Mouse (Mus musculus) midbrain, embryonic 15.5 days (tissue): ENCODE results near the gene C1qtnf6. TPM values are rescaled to one million over a fixed set of nuclear protein-coding genes. Genes with fewer than 3 reads are reported as not detected.

ENCODE experiments used
- ATAC-seq: fragments of 200-750 bp; cut with Nextera tagmentation; replicated peaks from 2 replicates; pipeline ENCODE4 v1.8.0; 2017; ENCODE audit warnings: moderate TSS enrichment
- H3K27ac ChIP-seq: fragments of 300-500 bp; sonication (generic); 2 replicates; pipeline ENCODE4 v1.5.1; 2015; ENCODE audit warnings: mild to moderate bottlenecking, inconsistent platforms
- H3K27me3 ChIP-seq: fragments of 300-500 bp; sonication (generic); replicated peaks from 2 replicates; pipeline ENCODE4 v1.6.1; 2015; ENCODE audit warnings: inconsistent platforms
- H3K36me3 ChIP-seq: fragments of 300-500 bp; sonication (generic); replicated peaks from 2 replicates; pipeline ENCODE4 v1.6.1; 2015; ENCODE audit warnings: inconsistent platforms
- H3K4me1 ChIP-seq: fragments of 300-500 bp; sonication (generic); 2 replicates; pipeline ENCODE4 v1.6.1; 2015; ENCODE audit warnings: inconsistent platforms
- H3K4me2 ChIP-seq: fragments of 300-500 bp; sonication (generic); 2 replicates; pipeline ENCODE4 v1.6.1; 2015; ENCODE audit warnings: inconsistent platforms, mild to moderate bottlenecking, moderate library complexity
- H3K4me3 ChIP-seq: fragments of 300-500 bp; sonication (generic); 2 replicates; pipeline ENCODE4 v1.5.1; 2015; ENCODE audit warnings: mild to moderate bottlenecking, inconsistent platforms
- H3K9ac ChIP-seq: fragments of 300-500 bp; sonication (generic); 2 replicates; pipeline ENCODE4 v1.6.1; 2015; ENCODE audit warnings: mild to moderate bottlenecking, inconsistent platforms
- H3K9me3 ChIP-seq: fragments of 300-500 bp; sonication (generic); 2 replicates; pipeline ENCODE4 v1.6.1; 2016; ENCODE audit warnings: inconsistent platforms
- WGBS: fragments of 180-500 bp; shearing (Covaris S2); methylation state at CpG from one replicate; pipeline ENCODE4 v1.1.7; 2015; ENCODE audit warnings: mixed read lengths; 5-methylcytosine and 5-hydroxymethylcytosine counted together
- polyA plus RNA-seq: library from polyadenylated mRNA; unstranded; fragments of >200 nt; fragmentation: Nextera tagmentation; extraction: Ambion mirVana; gene quantifications from 2 replicates; pipeline ENCODE4 v1.2.1, GENCODE M21; 2015

C1qtnf6 gene
- polyA plus RNA-seq, 1 experiment from 2014 or later, result 6.6 TPM

DNA sequence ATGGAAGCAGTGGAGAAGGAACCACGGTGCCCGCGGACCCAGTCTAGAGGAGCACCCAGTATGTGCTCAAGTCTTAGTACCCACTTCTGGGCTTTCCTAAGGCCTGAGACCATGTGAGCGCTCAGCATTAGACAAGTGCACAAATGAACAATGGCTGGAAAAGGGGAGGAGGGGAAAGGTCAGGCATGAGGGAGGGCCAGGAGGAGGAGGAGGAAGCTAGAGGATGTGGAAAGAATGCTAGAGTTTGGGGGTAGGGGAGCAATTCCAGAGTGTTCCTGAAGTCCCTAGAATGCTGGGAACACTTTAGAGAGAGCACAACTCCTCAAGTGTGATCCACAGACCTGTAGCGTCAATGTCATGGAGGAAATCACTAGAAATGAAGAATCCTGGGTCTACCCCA is 7.1 kb downstream of the C1qtnf6 start:
- no peak overlapping the region for H3K4me3 ChIP-seq
- no peaks in the 10 kb centered on the region for H3K9me3 ChIP-seq
- no peak for ATAC-seq
- no peak overlapping the region for H3K9ac ChIP-seq
- H3K4me1 ChIP-seq, result peaks cover 4% of the 10 kb centered on the region
- H3K4me2 ChIP-seq, result no peak overlapping the region
- no peaks in the 10 kb centered on the region for H3K36me3 ChIP-seq
- no peaks in the 10 kb centered on the region for H3K27me3 ChIP-seq
- no peak overlapping the region for H3K27ac ChIP-seq
- 85% methylated on average over 5 of the region's 5 CpGs for WGBS

DNA sequence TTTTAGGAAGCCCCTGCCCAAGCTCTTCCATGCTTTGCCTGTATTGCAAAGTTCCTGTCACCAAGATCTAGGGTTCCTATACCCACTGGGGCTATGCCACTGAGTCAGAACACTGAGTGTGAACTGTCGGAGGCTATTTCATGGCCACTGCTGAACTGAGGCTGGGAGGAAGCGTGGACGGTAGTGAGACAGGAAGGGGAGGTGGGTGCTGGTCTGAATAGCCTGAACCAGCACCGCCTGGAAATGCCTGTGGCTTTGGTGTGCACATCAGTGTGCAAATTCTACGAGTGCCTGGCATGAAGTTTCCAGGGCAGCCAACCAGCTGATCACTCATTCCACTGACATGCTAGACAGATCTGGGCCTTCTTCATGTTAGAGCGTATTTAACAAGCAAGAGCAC is 9.3 kb downstream of the C1qtnf6 start:
- Histone ChIP-seq H3K4me2 (no peak overlapping the region), H3K27me3 (no peaks in the 10 kb centered on the region), H3K36me3 (no peaks in the 10 kb centered on the region), H3K27ac (no peak overlapping the region), H3K4me3 (no peak overlapping the region), H3K9me3 (no peaks in the 10 kb centered on the region), H3K9ac (no peak overlapping the region), H3K4me1 (no peaks in the 10 kb centered on the region)
- WGBS, result 83% methylated on average over 6 of the region's 6 CpGs
- no peak for ATAC-seq

DNA sequence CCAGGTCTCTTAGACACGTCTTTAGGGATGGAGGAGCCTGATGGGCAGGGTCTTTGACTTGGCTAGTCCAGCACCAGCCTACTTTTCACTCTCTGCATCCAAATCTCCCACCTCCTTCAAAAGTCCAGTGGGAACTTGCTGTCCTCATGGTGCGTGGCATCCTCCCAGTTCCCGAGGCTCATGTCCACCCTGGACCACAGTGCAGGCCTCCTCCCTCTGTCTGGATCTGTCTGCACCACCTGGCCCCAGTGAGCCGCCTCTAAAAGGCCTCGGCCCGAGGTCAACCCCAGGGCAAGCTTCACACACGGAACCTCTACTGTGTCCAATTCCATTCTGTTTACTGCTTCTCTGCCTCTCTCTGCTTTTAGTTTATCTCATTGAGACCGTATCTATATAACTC is 9.9 kb downstream of the C1qtnf6 start:
- no peaks in the 10 kb centered on the region for H3K9me3 ChIP-seq
- no peaks in the 10 kb centered on the region for H3K36me3 ChIP-seq
- H3K9ac ChIP-seq, result no peak overlapping the region
- no peak overlapping the region for H3K27ac ChIP-seq
- 78% methylated on average over 8 of the region's 8 CpGs for WGBS
- ATAC-seq, result no peak
- H3K4me2 ChIP-seq, result no peak overlapping the region
- H3K4me1 ChIP-seq, result no peaks in the 10 kb centered on the region
- no peak overlapping the region for H3K4me3 ChIP-seq
- no peaks in the 10 kb centered on the region for H3K27me3 ChIP-seq

DNA sequence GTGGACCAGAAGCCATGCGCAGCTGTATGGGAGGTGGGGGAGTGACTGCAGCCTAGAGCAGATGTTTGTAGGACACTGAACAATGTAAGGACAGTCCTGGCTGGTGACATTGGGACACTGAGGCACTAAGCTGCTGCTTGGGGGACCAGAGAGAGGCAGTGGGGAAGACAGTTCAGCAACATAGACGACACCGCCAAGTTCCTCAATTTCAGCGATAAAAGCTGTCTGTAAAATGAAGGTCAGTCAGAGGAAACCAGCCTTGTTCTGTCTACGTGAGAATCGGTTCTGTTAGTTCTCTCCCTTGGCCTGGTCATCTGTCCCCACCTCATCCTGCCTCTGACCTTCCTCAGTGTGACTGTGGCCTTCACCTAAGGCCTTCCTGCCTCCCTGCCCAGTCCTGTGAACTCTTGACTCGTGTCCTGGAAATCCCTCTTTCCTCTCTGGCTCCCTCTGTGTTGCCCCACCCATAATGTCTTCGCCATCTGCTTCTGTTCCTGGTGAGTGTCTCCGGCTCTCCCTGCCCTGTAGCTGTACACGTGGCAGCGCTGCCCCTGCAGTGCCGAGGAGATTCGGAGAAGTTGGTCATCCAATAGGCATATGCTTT is 11.0 kb downstream of the C1qtnf6 start:
- H3K4me3 ChIP-seq, result no peak overlapping the region
- no peak for ATAC-seq
- no peaks in the 10 kb centered on the region for H3K36me3 ChIP-seq
- H3K4me1 ChIP-seq, result no peaks in the 10 kb centered on the region
- H3K9me3 ChIP-seq, result no peaks in the 10 kb centered on the region
- H3K4me2 ChIP-seq, result no peak overlapping the region
- no peaks in the 10 kb centered on the region for H3K27me3 ChIP-seq
- WGBS, result 76% methylated on average over 13 of the region's 13 CpGs
- no peak overlapping the region for H3K9ac ChIP-seq
- H3K27ac ChIP-seq, result no peak overlapping the region

GRCm38 (mm10) chr15:78518221-78518620 is 13.0 kb downstream of the C1qtnf6 start:
- Histone ChIP-seq H3K27ac (no peak overlapping the region), H3K4me3 (no peak overlapping the region), H3K36me3 (no peaks in the 10 kb centered on the region), H3K27me3 (no peaks in the 10 kb centered on the region), H3K9ac (no peak overlapping the region), H3K4me1 (no peaks in the 10 kb centered on the region), H3K4me2 (no peak overlapping the region), H3K9me3 (no peaks in the 10 kb centered on the region)
- WGBS, result 74% methylated on average over 7 of the region's 7 CpGs
- ATAC-seq, result no peak

- no peak for ATAC-seq
- no peak overlapping the region for H3K9ac ChIP-seq
- H3K4me3 ChIP-seq, result no peak overlapping the region
Measured at GRCm38 (mm10) chr15:78515759-78516158, 15.5 kb downstream of the C1qtnf6 start.

DNA sequence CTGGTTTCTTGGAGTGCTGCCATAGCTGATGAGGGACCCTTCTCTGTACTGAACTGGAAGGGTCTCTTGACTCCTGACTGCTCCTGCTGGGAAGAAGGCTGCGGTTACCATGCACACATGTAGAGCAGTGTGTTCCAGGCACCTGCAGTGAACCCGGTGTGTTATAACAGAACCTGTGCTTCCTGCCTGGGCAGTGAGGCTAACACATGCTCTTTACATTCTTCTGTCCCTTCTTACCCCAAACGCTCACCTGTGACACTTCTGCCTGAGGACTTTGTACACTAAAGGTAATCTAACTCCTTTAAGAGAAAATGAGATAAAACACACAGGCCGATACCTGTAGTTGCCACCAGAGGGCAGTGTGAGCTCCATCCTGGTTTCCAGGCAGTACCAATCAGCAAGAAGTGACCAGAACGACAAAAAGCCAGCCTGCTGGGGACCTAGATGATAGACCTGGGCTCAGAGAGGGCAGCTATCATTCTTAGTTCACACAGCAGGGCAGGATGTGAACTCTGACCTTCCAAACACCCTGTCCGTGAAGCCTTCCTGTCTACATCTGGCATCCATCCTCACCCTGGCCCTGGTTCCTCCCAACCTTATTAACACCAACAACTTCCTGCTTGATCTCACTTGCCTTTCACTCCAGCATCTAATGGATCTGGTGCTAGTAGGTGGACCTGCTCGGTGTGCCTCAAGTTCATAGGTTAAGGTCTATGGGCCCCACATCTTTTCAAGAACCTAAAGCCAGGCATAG is 16.6 kb downstream of the C1qtnf6 start:
- ATAC-seq, result no peak

More at GRCm38 (mm10) chr15:78515759-78516158, 15.5 kb downstream of the C1qtnf6 start:
- no peaks in the 10 kb centered on the region for H3K9me3 ChIP-seq
- 87% methylated on average over 6 of the region's 6 CpGs for WGBS
- H3K27me3 ChIP-seq, result no peaks in the 10 kb centered on the region
- no peaks in the 10 kb centered on the region for H3K36me3 ChIP-seq
- H3K4me2 ChIP-seq, result no peak overlapping the region
- no peaks in the 10 kb centered on the region for H3K4me1 ChIP-seq
- H3K27ac ChIP-seq, result no peak overlapping the region

DNA sequence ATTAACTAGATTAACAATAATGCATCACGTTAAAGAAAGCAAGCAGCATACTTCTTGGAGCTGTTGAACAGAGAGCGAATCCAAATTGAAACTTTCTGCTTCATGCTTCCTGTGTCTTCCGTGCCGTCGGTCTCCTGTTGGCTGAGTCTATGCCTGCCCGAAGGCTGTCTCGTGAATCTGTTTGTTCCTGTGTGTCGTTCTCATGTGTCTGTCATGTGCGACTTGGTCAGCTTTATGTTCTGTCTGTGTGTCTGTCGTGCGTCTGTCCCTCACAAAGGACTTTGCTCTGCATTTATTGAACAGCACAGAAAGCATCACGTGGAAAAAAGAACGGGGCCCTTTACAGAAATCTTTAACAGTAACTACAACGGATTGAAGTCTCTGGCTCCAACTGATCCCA is 18.2 kb downstream of the C1qtnf6 start:
- Histone ChIP-seq H3K4me2 (no peak overlapping the region), H3K9ac (no peak overlapping the region), H3K4me1 (peaks cover 6% of the 10 kb centered on the region), H3K27ac (no peak overlapping the region), H3K9me3 (no peaks in the 10 kb centered on the region), H3K27me3 (no peaks in the 10 kb centered on the region), H3K36me3 (no peaks in the 10 kb centered on the region), H3K4me3 (no peak overlapping the region)
- 91% methylated on average over 14 of the region's 14 CpGs for WGBS
- no peak for ATAC-seq

More for the DNA sequence above, 16.6 kb downstream of the C1qtnf6 start:
- H3K4me3 ChIP-seq, result no peak overlapping the region
- H3K9me3 ChIP-seq, result no peaks in the 10 kb centered on the region
- no peaks in the 10 kb centered on the region for H3K27me3 ChIP-seq
- H3K4me2 ChIP-seq, result no peak overlapping the region
- 34% methylated on average over 7 of the region's 7 CpGs for WGBS
- H3K9ac ChIP-seq, result no peak overlapping the region
- H3K36me3 ChIP-seq, result no peaks in the 10 kb centered on the region
- H3K4me1 ChIP-seq, result peaks cover 6% of the 10 kb centered on the region
- H3K27ac ChIP-seq, result no peak overlapping the region

DNA sequence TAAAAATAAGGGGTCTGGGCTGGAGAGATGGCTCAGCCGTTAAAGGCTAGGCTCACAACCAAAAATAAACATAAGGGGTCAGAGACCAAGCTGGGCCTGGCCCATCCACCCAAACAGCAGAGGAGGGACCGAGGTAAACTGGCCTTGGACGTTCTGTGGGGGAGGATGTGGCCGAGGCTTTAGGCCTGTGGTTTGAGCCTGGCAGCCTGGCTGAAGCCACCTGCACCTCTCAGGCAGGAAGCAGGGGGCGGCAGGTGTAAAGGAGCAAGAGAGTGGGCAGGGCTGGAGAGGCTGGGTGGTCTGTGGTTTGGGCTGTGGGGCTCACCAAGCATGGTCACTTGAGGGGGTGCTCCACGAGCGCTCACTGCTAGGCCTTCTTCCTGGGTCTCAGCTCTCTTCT is 19.3 kb downstream of the C1qtnf6 start:
- H3K4me2 ChIP-seq, result no peak overlapping the region
- H3K27me3 ChIP-seq, result no peaks in the 10 kb centered on the region
- no peak for ATAC-seq
- H3K27ac ChIP-seq, result no peak overlapping the region
- no peak overlapping the region for H3K4me3 ChIP-seq
- 88% methylated on average over 7 of the region's 7 CpGs for WGBS
- H3K36me3 ChIP-seq, result no peaks in the 10 kb centered on the region
- no peak overlapping the region for H3K9ac ChIP-seq
- peaks cover 6% of the 10 kb centered on the region for H3K4me1 ChIP-seq
- H3K9me3 ChIP-seq, result no peaks in the 10 kb centered on the region

DNA sequence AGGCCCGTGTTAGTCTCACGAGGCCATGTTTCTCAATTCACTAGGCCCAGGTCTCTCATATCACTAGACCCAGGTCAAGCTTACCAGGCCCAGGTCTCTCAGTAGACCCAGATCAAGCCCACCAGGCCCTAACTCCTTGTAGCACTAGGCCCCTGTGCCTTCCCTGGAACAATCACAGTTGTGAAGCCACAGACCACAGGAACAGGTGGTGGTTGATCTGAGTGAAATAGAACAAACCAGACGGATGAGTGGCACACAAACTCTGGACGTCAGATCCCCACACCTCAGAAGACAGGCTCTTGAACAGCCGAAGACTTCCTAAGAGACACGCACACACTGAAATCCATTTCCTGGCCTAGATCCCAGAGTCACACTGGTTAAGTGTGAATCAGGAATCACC is 20.5 kb downstream of the C1qtnf6 start:
- H3K27ac ChIP-seq, result no peak overlapping the region
- no peaks in the 10 kb centered on the region for H3K36me3 ChIP-seq
- no peak for ATAC-seq
- H3K4me3 ChIP-seq, result no peak overlapping the region
- H3K4me2 ChIP-seq, result no peak overlapping the region
- H3K9ac ChIP-seq, result no peak overlapping the region
- H3K27me3 ChIP-seq, result no peaks in the 10 kb centered on the region
- 95% methylated on average over 6 of the region's 6 CpGs for WGBS
- peaks cover 6% of the 10 kb centered on the region for H3K4me1 ChIP-seq
- H3K9me3 ChIP-seq, result no peaks in the 10 kb centered on the region

DNA sequence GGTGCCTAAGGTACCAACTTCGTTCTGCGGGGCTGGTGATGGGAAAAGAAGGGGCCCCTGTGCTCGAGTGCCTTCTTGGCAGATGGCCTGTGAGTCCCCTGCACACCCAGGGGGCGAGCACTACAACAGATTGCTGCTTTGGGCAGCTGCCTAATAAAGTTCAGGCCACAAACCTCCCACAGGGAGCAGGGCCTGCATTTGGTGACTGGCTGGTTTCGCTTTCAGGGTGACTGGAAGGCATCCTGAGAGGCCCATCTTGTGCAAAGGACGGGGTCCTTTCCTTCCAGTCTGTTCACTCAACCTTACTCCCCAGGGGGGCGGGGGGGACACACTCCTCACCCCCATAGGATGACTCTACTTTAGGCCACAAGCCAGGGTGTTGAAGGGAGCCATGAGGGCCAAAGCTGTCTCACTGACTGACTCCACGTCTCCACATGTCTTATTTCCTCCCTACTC is 21.1 kb downstream of the C1qtnf6 start:
- Histone ChIP-seq H3K36me3 (no peaks in the 10 kb centered on the region), H3K9me3 (no peaks in the 10 kb centered on the region), H3K4me1 (peaks cover 6% of the 10 kb centered on the region), H3K27me3 (no peaks in the 10 kb centered on the region), H3K9ac (no peak overlapping the region), H3K4me3 (no peak overlapping the region), H3K27ac (no peak overlapping the region), H3K4me2 (peak overlapping the region; percentile 4; the same call in 1 of the 2 replicates)
- no peak for ATAC-seq
- 54% methylated on average over 8 of the region's 8 CpGs for WGBS

- H3K4me1 ChIP-seq, result peaks cover 6% of the 10 kb centered on the region
- H3K4me3 ChIP-seq, result no peak overlapping the region
- no peaks in the 10 kb centered on the region for H3K27me3 ChIP-seq
- no peaks in the 10 kb centered on the region for H3K36me3 ChIP-seq
- no peak overlapping the region for H3K9ac ChIP-seq
- no peak overlapping the region for H3K27ac ChIP-seq
- H3K4me2 ChIP-seq, result peak overlapping the region; percentile 4; the same call in 1 of the 2 replicates
- ATAC-seq, result no peak
- H3K9me3 ChIP-seq, result no peaks in the 10 kb centered on the region
- 48% methylated on average over 12 of the region's 12 CpGs for WGBS
Measured at GRCm38 (mm10) chr15:78509297-78509899, 21.8 kb downstream of the C1qtnf6 start.
